Comparison of ENCODE assay signal across 29 mouse cellular contexts in the genomic region with DNA sequence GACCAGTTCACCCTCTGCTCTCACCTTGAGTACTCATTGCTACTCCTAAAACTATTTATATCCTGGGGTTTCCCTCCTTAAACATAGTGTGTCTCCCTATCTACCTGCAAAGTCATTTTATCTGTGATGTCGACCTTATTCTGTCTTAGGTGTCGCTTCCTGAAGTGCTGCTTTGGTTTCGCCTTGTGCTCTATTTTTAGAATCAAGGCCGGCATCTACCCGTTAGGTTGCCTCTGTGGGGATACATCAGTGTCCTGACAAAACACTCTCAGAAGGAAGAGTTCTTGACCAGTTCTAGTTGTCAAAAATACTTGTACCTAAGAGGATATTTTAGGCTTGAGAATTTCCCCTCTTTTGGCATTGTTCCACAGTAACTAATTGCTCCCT.
DNase-seq lines count a peak whose midpoint lies in the region; ATAC-seq and TF ChIP-seq lines count a peak whose summit lies in the region.
"Had no signal": no experiment of that assay in that cellular context is flagged by ENCODE, and none has a peak within 500 bp of the region (broad histone marks: within the 10 kb centered on the region; RNA-seq: fewer than 3 reads in every experiment).

No protein-coding gene starts in this region.

- no peak overlapping the region for H3K4me3 ChIP-seq in gastrocnemius, adult 2 months
- no peak overlapping the region for H3K4me3 ChIP-seq in heart, embryonic 12.5 days
- H3K4me3 ChIP-seq in layer of hippocampus, adult 2 months, result no peak overlapping the region
- H3K4me3 ChIP-seq in heart, embryonic 16.5 days (ENCODE audit: low read length), result peak overlapping the region; percentile 19
- H3K4me3 ChIP-seq: embryonic facial prominence, embryonic 10.5 days; embryonic facial prominence, embryonic 15.5 days; forebrain, embryonic 13.5 days; hindbrain, embryonic 12.5 days; limb, embryonic 13.5 days; lung, embryonic 15.5 days; midbrain, embryonic 10.5 days; midbrain, embryonic 15.5 days; neural tube, embryonic 15.5 days had no signal

- H3K27me3 ChIP-seq in heart, embryonic 12.5 days (replicated peaks), result no peaks in the 10 kb centered on the region
- no peaks in the 10 kb centered on the region for H3K27me3 ChIP-seq in heart, embryonic 16.5 days (ENCODE audit: control insufficient read depth, insufficient read depth, low read length)
- H3K27me3 ChIP-seq: embryonic facial prominence, embryonic 15.5 days; forebrain, embryonic 13.5 days; hindbrain, embryonic 12.5 days; lung, embryonic 15.5 days; midbrain, embryonic 15.5 days; neural tube, embryonic 15.5 days had no signal

- no peak for ATAC-seq in heart, embryonic 12.5 days (ENCODE audit: insufficient number of reproducible peaks, low FRiP score)
- no peak for ATAC-seq in heart, embryonic 16.5 days (replicated peaks; ENCODE audit: extremely low read depth, insufficient read depth, low FRiP score)
- ATAC-seq in erythroid progenitor cell, adult 5-6 weeks (replicated peaks; ENCODE audit: low FRiP score, poor library complexity, severe bottlenecking), result no peak
- ATAC-seq: forebrain, embryonic 13.5 days; intestine, embryonic 16.5 days; midbrain, embryonic 15.5 days had no signal

- peaks cover 8% of the 10 kb centered on the region; the same call in 1 of the 2 replicates for H3K36me3 ChIP-seq in heart, embryonic 12.5 days
- peaks cover 11% of the 10 kb centered on the region for H3K36me3 ChIP-seq in heart, embryonic 16.5 days (ENCODE audit: control insufficient read depth, insufficient read depth)
- H3K36me3 ChIP-seq: lung, embryonic 15.5 days; midbrain, embryonic 15.5 days had no signal

- no peak overlapping the region for H3K9ac ChIP-seq in heart, embryonic 12.5 days
- H3K9ac ChIP-seq in heart, embryonic 16.5 days (ENCODE audit: low read length), result no peak overlapping the region
- H3K9ac ChIP-seq: embryonic facial prominence, embryonic 15.5 days; forebrain, embryonic 13.5 days; hindbrain, embryonic 12.5 days; limb, embryonic 13.5 days; lung, embryonic 15.5 days; midbrain, embryonic 15.5 days; neural tube, embryonic 15.5 days had no signal

- TF ChIP-seq CTCF in gastrocnemius, adult 2 months (IDR thresholded peaks at IDR 0.05), result no peak
- TF ChIP-seq CTCF in layer of hippocampus, adult 2 months (conservative IDR thresholded peaks at IDR 0.05), result no peak

- H3K4me2 ChIP-seq in heart, embryonic 12.5 days, result peak overlapping the region; percentile 44
- peak overlapping the region; percentile 51 for H3K4me2 ChIP-seq in heart, embryonic 16.5 days (ENCODE audit: low read depth, low read length)
- H3K4me2 ChIP-seq: embryonic facial prominence, embryonic 15.5 days; forebrain, embryonic 13.5 days; hindbrain, embryonic 12.5 days; limb, embryonic 13.5 days; liver, embryonic 11.5 days; lung, embryonic 15.5 days; midbrain, embryonic 15.5 days; neural tube, embryonic 15.5 days had no signal

- H3K4me1 ChIP-seq in heart, embryonic 12.5 days (replicated peaks), result peaks cover 26% of the 10 kb centered on the region
- H3K4me1 ChIP-seq in heart, embryonic 16.5 days (ENCODE audit: control insufficient read depth, insufficient read depth, low read length), result peaks cover 24% of the 10 kb centered on the region
- H3K4me1 ChIP-seq: embryonic facial prominence, embryonic 15.5 days; forebrain, embryonic 13.5 days; hindbrain, embryonic 12.5 days; limb, embryonic 13.5 days; lung, embryonic 15.5 days; midbrain, embryonic 15.5 days; neural tube, embryonic 15.5 days had no signal

- peak overlapping the region; percentile 10; the same call in 1 of the 2 replicates for H3K27ac ChIP-seq in gastrocnemius, adult 2 months
- peak overlapping the region; percentile 48 for H3K27ac ChIP-seq in heart, embryonic 12.5 days (ENCODE audit: poor library complexity, severe bottlenecking)
- H3K27ac ChIP-seq in layer of hippocampus, adult 2 months, result peak overlapping the region; percentile 83
- peak overlapping the region; percentile 8; the same call in 1 of the 2 replicates for H3K27ac ChIP-seq in heart, embryonic 16.5 days (ENCODE audit: low read length)
- H3K27ac ChIP-seq: embryonic facial prominence, embryonic 10.5 days; embryonic facial prominence, embryonic 15.5 days; forebrain, embryonic 13.5 days; hindbrain, embryonic 12.5 days; limb, embryonic 13.5 days; lung, embryonic 15.5 days; midbrain, embryonic 10.5 days; midbrain, embryonic 15.5 days; neural tube, embryonic 15.5 days had no signal

- intact Hi-C loops in gastrocnemius, adult 2 months (cut with DNase I), result no loop called here

- 35% methylated on average over 5 of the region's 5 CpGs for WGBS in heart, embryonic 12.5 days
- 33% methylated on average over 5 of the region's 5 CpGs for WGBS in heart, embryonic 16.5 days

- H3K9me3 ChIP-seq in heart, embryonic 12.5 days (replicated peaks), result no peaks in the 10 kb centered on the region
- H3K9me3 ChIP-seq in heart, embryonic 16.5 days (replicated peaks; ENCODE audit: control insufficient read depth, low read length), result no peaks in the 10 kb centered on the region
- H3K9me3 ChIP-seq: embryonic facial prominence, embryonic 10.5 days; embryonic facial prominence, embryonic 15.5 days; forebrain, embryonic 13.5 days; G1E; hindbrain, embryonic 12.5 days; limb, embryonic 13.5 days; lung, embryonic 15.5 days; midbrain, embryonic 10.5 days; midbrain, embryonic 15.5 days; neural tube, embryonic 15.5 days had no signal

- no peak for DNase-seq in gastrocnemius, adult 2 months
- DNase-seq in gastrocnemius, postnatal 4 days (ENCODE audit: low spot score in 2 of 2), result no peak
- DNase-seq in heart, adult 8-10 months (ENCODE audit: low spot score), result no peak
- no peak for DNase-seq in layer of hippocampus, adult 2 months (ENCODE audit: low spot score in 2 of 2)
- DNase-seq in layer of hippocampus, postnatal 36 days, result no peak
- DNase-seq: adrenal gland, adult 8-10 months; cerebellum, adult 2 months; cerebellum, postnatal 14 days; gastrocnemius, postnatal 36 days; kidney, adult 8-10 months; kidney, postnatal 10 days; layer of hippocampus, adult 9-11 months; right cerebral cortex, postnatal 25 days; spleen, adult 18-20 months had no signal

Comparison
In these comparisons a context has a peak if more than half of its experiments do, and no peak if none do; other contexts are left out.
1. H3K27ac ChIP-seq: peak in every context shown above with its lines; median percentile 83 in layer of hippocampus, adult 2 months; 48 in heart, embryonic 12.5 days; 10 in gastrocnemius, adult 2 months; 8 in heart, embryonic 16.5 days.